In the genomic region with DNA sequence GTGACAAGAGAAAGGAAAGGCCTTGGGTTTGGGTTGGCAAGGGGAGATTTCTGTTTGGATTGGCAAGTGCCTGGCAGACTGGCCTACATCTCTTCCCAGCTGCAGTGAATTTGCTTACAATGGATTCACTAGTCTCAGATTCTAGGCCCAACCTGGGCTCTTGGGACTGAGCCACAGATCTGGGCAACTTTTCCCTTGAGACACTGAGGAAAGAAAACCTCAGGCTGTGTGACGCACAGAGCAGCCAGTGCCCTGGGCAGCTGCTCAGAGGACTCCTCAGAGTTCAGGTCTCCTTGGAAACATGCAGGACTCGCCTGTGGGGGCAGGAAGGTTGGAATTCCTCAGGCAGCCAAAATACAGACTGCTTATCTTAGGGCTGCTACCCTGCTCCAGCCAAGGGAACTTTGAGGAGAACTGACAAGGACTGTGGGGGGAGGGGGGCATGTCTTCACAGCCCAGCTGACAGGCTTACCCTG, we compare ENCODE assay signal across 8 mouse cellular contexts. TPM values are rescaled to one million over a fixed set of nuclear protein-coding genes. Genes with fewer than 3 reads are reported as not detected.
DNase-seq lines count a peak whose midpoint lies in the region; ATAC-seq lines count a peak whose summit lies in the region.

No protein-coding gene starts in this region.

- no peak overlapping the region for H3K4me3 ChIP-seq in heart, embryonic 15.5 days
- no peak overlapping the region for H3K4me3 ChIP-seq in limb, embryonic 10.5 days

- H3K4me1 ChIP-seq in heart, embryonic 15.5 days (replicated peaks), result peaks cover 29% of the 10 kb centered on the region
- H3K4me1 ChIP-seq in limb, embryonic 10.5 days, result peaks cover 13% of the 10 kb centered on the region; the same call in 1 of the 2 replicates

- H3K36me3 ChIP-seq in heart, embryonic 15.5 days, result peaks cover 52% of the 10 kb centered on the region
- H3K36me3 ChIP-seq in limb, embryonic 10.5 days, result peaks cover 96% of the 10 kb centered on the region

- H3K9ac ChIP-seq in heart, embryonic 15.5 days, result no peak overlapping the region

- no peaks in the 10 kb centered on the region for H3K27me3 ChIP-seq in heart, embryonic 15.5 days
- no peaks in the 10 kb centered on the region for H3K27me3 ChIP-seq in limb, embryonic 10.5 days (ENCODE audit: low read depth, poor library complexity, severe bottlenecking)

- WGBS in heart, embryonic 15.5 days, result 19% methylated on average over 2 of the region's 2 CpGs
- whole genome bisulfite sequencing in limb, embryonic 10.5 days, result 71% methylated on average over 2 of the region's 2 CpGs

- H3K27ac ChIP-seq in heart, embryonic 15.5 days, result peak overlapping the region; percentile 77
- H3K27ac ChIP-seq in limb, embryonic 10.5 days, result 0 out of 2 replicates have a peak overlapping the region, but pooled peaks have one; percentile 10

- H3K9me3 ChIP-seq in heart, embryonic 15.5 days (replicated peaks), result no peaks in the 10 kb centered on the region
- H3K9me3 ChIP-seq in limb, embryonic 10.5 days (replicated peaks), result no peaks in the 10 kb centered on the region

- H3K4me2 ChIP-seq in heart, embryonic 15.5 days, result no peak overlapping the region

- peak; percentile 79 for DNase-seq in ovary, postnatal 36 days (ENCODE audit: low spot score)
- no peak for DNase-seq in ovary, postnatal 10 days (ENCODE audit: low spot score)
- DNase-seq in embryo, embryonic 10 days (ENCODE audit: low spot score), result peak; percentile 31
- no peak for DNase-seq in limb, embryonic 10.5 days (ENCODE audit: low spot score)
- peak; percentile 83 for DNase-seq in testis, postnatal 14 days (ENCODE audit: low spot score)
- no peak for DNase-seq in left cerebral cortex, adult 11 months (ENCODE audit: low spot score)
- no peak for DNase-seq in thymus, postnatal 0 days (ENCODE audit: low spot score)

- peak; percentile 75 for ATAC-seq in heart, embryonic 15.5 days (replicated peaks; ENCODE audit: insufficient number of reproducible peaks, insufficient read depth, low FRiP score, low read depth)

RNA-seq across cellular contexts. Expression of a gene that starts 25.3 kb away (rescaled TPM):
- 19.7 and 25.3 TPM in 2 replicates for polyA plus RNA-seq in heart, embryonic 15.5 days (2015; fragmentation: Nextera tagmentation; extraction: Ambion mirVana)
- 42.0 and 48.5 TPM in 2 replicates for polyA plus RNA-seq in limb, embryonic 10.5 days (2016; fragmentation: Nextera tagmentation; extraction: Ambion mirVana)
- polyA plus RNA-seq in thymus, postnatal 0 days (2015; fragmentation: Nextera tagmentation; extraction: Ambion mirVana), result 16.5 and 17.2 TPM in 2 replicates

RNA-seq across cellular contexts. Expression of a gene that starts 25.6 kb away (rescaled TPM):
- polyA plus RNA-seq in heart, embryonic 15.5 days (2015; fragmentation: Nextera tagmentation; extraction: Ambion mirVana), result 90.8 and 94.6 TPM in 2 replicates
- 157 and 158 TPM in 2 replicates for polyA plus RNA-seq in limb, embryonic 10.5 days (2016; fragmentation: Nextera tagmentation; extraction: Ambion mirVana)
- 69.3 and 76.4 TPM in 2 replicates for polyA plus RNA-seq in thymus, postnatal 0 days (2015; fragmentation: Nextera tagmentation; extraction: Ambion mirVana)

Comparison
In these comparisons a context has a peak if more than half of its experiments do, and no peak if none do; other contexts are left out.
1. DNase-seq: peak in ovary, postnatal 36 days (single experiment), embryo, embryonic 10 days (single experiment) and testis, postnatal 14 days (single experiment); none in ovary, postnatal 10 days (single experiment), limb, embryonic 10.5 days (single experiment), left cerebral cortex, adult 11 months (single experiment) and thymus, postnatal 0 days (single experiment).